Mouse (Mus musculus): ENCODE data around the gene Unc5a. TPM values are rescaled to one million over a fixed set of nuclear protein-coding genes. Genes with fewer than 3 reads are reported as not detected.

Gene Unc5a
- polyA plus RNA-seq, 1 experiment from 2014 or later, result 0.79 TPM

DNA sequence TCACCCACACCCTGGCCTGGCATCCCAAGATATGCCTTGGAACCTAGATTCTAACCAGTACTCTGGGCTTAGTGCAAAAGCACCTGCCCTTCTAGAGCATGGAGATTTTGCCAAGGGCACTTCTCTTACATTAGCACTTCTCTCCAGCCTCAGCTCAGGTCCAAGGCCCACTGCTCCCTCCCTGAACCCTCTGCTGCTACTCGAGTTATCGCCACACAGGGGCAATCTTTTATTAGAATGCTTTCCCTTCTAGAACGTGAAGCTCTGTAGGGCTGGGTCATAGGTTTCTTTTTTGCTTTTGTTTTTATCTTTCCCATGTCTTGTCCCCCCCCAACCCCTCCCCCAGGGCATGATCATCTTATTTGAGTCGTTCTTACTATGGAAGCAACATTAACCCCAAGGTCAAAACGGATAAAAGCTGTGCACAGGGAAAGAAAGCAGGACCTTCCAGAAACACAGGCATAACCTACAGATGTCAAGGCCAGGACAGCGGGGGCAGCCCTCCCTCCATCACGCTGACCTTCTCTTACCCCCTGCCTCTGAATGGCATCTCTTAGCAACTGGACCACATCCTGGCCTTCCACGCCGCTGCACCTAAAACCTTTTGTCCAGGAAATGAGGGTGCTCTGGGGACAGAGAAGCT is 64.6 kb downstream of the Unc5a start:
- H3K4me1 ChIP-seq (ENCODE audit: control insufficient read depth, insufficient read depth, low read length), result 0 out of 2 replicates have a peak, but pooled peaks cover 5% of the 10 kb centered on the region
- no peaks in the 10 kb centered on the region for H3K27me3 ChIP-seq (ENCODE audit: control insufficient read depth, insufficient read depth, low read length)
- H3K4me2 ChIP-seq (ENCODE audit: low read depth, severe bottlenecking), result no peak overlapping the region
- H3K27ac ChIP-seq (replicated peaks; ENCODE audit: low read depth, low read length), result no peak overlapping the region
- H3K9me3 ChIP-seq (ENCODE audit: control insufficient read depth, low read length), result no peaks in the 10 kb centered on the region
- H3K9ac ChIP-seq (ENCODE audit: low read length), result no peak overlapping the region
- H3K36me3 ChIP-seq (ENCODE audit: control insufficient read depth, insufficient read depth, low read length), result no peaks in the 10 kb centered on the region
- WGBS, result 39% methylated on average over 9 of the region's 9 CpGs
- no peak for DNase-seq (ENCODE audit: low spot score)
- no peak overlapping the region for H3K4me3 ChIP-seq (ENCODE audit: low read depth, low read length)
- ATAC-seq (ENCODE audit: insufficient number of reproducible peaks, low FRiP score, low TSS enrichment, low read depth), result no peak

DNA sequence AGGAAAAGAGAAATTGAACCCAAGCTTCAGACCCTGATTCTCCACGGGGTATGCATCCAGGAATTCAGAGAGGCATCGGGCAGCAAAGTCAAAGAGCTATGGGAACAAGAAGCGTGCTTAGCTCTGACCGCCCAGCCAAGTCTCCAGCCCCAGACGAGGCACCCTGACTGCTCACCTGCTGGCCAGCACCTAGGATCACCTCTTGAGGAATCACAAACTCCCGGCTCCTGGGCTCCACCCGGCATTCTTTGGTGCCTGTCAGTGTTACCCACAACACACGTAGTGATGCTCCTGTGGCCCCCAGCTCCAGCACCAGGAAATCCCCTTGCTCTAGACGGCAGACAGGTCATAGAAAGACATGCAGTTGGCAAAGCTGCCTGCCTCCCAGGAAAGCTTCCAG is 65.2 kb downstream of the Unc5a start:
- H3K27ac ChIP-seq (replicated peaks; ENCODE audit: low read depth, low read length), result no peak overlapping the region
- no peaks in the 10 kb centered on the region for H3K36me3 ChIP-seq (ENCODE audit: control insufficient read depth, insufficient read depth, low read length)
- 74% methylated on average over 9 of the region's 9 CpGs for WGBS
- ATAC-seq (ENCODE audit: insufficient number of reproducible peaks, low FRiP score, low TSS enrichment, low read depth), result no peak
- 0 out of 2 replicates have a peak, but pooled peaks cover 5% of the 10 kb centered on the region for H3K4me1 ChIP-seq (ENCODE audit: control insufficient read depth, insufficient read depth, low read length)
- no peak for DNase-seq (ENCODE audit: low spot score)
- no peaks in the 10 kb centered on the region for H3K27me3 ChIP-seq (ENCODE audit: control insufficient read depth, insufficient read depth, low read length)
- no peak overlapping the region for H3K4me2 ChIP-seq (ENCODE audit: low read depth, severe bottlenecking)
- H3K9me3 ChIP-seq (ENCODE audit: control insufficient read depth, low read length), result no peaks in the 10 kb centered on the region
- H3K9ac ChIP-seq (ENCODE audit: low read length), result no peak overlapping the region
- H3K4me3 ChIP-seq (ENCODE audit: low read depth, low read length), result no peak overlapping the region

DNA sequence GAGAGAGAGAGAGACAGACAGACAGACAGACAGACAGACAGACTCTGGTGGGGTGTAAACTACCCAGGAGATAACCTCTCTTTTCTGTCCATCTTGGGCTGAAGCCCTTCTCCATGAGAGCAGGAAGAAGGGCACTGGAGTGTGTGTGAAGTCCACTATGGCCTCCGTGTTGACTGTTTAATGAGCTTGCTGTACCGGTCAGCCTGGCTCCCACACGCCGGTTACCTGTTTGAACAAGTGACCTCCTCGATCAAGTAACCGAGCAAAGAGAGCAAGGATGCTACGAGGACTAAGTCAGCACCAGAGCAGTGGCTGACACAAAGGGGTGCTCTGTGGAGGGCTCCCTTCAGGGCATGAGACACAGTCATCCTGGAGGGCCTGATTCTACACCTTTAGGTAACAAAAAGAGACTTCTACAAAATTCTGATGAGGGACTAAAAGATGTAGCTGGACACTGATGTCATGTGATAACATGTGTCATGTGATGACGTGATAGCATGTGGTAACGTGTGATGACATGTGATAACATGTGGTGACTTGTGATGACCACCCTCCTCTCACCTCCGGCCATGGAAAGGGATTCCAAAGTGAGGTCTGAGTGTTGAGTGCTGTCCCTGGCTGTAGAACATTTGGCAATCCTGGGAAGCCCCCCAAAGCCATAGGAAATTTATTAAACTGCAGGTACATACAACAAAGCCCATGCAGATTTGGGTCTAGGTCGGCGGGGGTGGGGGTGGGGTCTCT is 68.1 kb downstream of the Unc5a start:
- 85% methylated on average over 12 of the region's 12 CpGs for WGBS
- DNase-seq (ENCODE audit: low spot score), result no peak
- Histone ChIP-seq H3K27me3 (ENCODE audit: control insufficient read depth, insufficient read depth, low read length) (no peaks in the 10 kb centered on the region), H3K4me3 (ENCODE audit: low read depth, low read length) (no peak overlapping the region), H3K9ac (ENCODE audit: low read length) (no peak overlapping the region), H3K4me1 (ENCODE audit: control insufficient read depth, insufficient read depth, low read length) (0 out of 2 replicates have a peak, but pooled peaks cover under 1% of the 10 kb centered on the region), H3K9me3 (ENCODE audit: control insufficient read depth, low read length) (no peaks in the 10 kb centered on the region), H3K4me2 (ENCODE audit: low read depth, severe bottlenecking) (no peak overlapping the region), H3K36me3 (ENCODE audit: control insufficient read depth, insufficient read depth, low read length) (no peaks in the 10 kb centered on the region), H3K27ac (replicated peaks; ENCODE audit: low read depth, low read length) (no peak overlapping the region)
- ATAC-seq (ENCODE audit: insufficient number of reproducible peaks, low FRiP score, low TSS enrichment, low read depth), result no peak

DNA sequence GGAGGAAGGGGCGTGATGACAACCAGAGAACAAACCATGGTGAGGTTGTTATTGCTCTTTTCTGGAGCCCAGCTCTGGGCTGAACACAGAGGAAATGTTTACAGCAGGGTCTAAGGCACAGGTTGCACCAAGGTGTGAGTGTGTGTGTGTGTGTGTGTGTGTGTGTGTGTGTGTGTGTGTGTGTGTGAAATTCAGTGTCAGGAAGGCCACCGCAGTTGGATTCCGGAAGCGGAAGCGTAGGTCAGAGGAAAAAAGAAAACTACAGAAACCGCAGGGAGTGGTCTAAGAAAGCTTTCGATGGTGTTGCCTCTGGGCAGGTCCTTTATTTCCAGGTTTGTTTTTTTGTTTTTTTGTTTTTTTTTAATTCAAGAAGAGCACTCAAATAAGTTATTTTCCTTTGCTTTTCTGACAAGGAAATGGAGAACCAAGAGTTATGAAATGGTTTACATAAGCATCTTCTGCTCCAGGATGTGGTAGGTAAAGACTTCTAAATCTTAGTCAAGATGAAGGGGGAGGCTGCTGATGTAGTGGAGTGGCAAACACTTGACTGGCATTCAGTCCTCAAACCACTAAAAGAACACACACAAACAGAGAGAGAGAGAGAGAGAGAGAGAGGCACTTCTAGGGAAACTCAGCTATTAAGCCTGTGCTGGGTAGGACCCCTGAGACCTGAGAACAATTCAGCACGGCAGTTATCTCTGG is 68.8 kb downstream of the Unc5a start:
- no peaks in the 10 kb centered on the region for H3K36me3 ChIP-seq (ENCODE audit: control insufficient read depth, insufficient read depth, low read length)
- no peak for ATAC-seq (ENCODE audit: insufficient number of reproducible peaks, low FRiP score, low TSS enrichment, low read depth)
- no peaks in the 10 kb centered on the region for H3K4me1 ChIP-seq (ENCODE audit: control insufficient read depth, insufficient read depth, low read length)

DNA sequence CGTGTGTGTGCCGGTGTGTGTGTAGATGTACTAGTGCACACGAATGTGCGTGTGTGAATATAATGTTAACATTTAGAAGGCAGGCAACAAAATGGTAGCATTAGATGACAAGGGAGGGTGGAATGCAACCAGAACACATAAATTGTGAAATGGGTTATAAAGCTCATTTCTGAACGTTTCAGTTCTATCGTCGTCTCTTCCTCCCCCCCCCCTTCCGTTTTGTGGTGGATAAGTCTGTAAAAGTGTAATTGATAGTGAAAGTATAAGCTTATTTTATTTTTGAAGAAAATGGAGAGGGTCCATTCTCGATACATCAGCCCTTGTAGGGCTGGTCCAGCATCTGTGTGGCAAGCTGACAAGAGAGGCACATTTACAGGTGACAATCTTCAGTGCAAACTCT is 69.5 kb downstream of the Unc5a start:
- Histone ChIP-seq H3K4me2 (ENCODE audit: low read depth, severe bottlenecking) (no peak overlapping the region), H3K27me3 (ENCODE audit: control insufficient read depth, insufficient read depth, low read length) (no peaks in the 10 kb centered on the region), H3K9me3 (ENCODE audit: control insufficient read depth, low read length) (no peaks in the 10 kb centered on the region), H3K4me1 (ENCODE audit: control insufficient read depth, insufficient read depth, low read length) (no peaks in the 10 kb centered on the region), H3K36me3 (ENCODE audit: control insufficient read depth, insufficient read depth, low read length) (no peaks in the 10 kb centered on the region), H3K27ac (replicated peaks; ENCODE audit: low read depth, low read length) (no peak overlapping the region), H3K9ac (ENCODE audit: low read length) (no peak overlapping the region), H3K4me3 (ENCODE audit: low read depth, low read length) (no peak overlapping the region)
- ATAC-seq (ENCODE audit: insufficient number of reproducible peaks, low FRiP score, low TSS enrichment, low read depth) (no peak), DNase-seq (ENCODE audit: low spot score) (no peak)
- WGBS, result 89% methylated on average over 9 of the region's 9 CpGs

More for the DNA sequence above, 68.8 kb downstream of the Unc5a start:
- 86% methylated on average over 8 of the region's 8 CpGs for WGBS
- no peak for DNase-seq (ENCODE audit: low spot score)
- Histone ChIP-seq H3K4me3 (ENCODE audit: low read depth, low read length) (no peak overlapping the region), H3K9ac (ENCODE audit: low read length) (no peak overlapping the region), H3K9me3 (ENCODE audit: control insufficient read depth, low read length) (no peaks in the 10 kb centered on the region), H3K27me3 (ENCODE audit: control insufficient read depth, insufficient read depth, low read length) (no peaks in the 10 kb centered on the region), H3K27ac (replicated peaks; ENCODE audit: low read depth, low read length) (no peak overlapping the region), H3K4me2 (ENCODE audit: low read depth, severe bottlenecking) (no peak overlapping the region)

DNA sequence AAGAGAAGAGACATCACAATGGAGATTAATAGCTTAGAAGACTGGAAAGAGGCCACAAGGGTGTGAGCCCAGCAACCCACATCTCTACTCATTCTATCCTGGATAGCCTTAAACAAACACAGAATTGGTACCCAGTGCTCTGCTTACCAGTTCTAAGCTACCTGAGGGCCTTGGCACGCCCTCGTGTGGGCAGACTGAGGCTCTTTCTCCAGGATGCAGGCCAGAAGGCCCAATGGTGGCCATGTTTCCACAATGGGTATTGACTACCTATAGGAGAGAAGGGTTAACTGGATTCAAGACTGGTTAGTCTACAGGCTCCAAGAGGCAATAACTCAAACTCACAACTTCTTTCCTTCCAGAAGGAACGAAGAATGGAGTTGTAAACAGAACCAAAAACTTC is 70.0 kb downstream of the Unc5a start:
- Histone ChIP-seq H3K9ac (ENCODE audit: low read length) (no peak overlapping the region), H3K27me3 (ENCODE audit: control insufficient read depth, insufficient read depth, low read length) (no peaks in the 10 kb centered on the region), H3K36me3 (ENCODE audit: control insufficient read depth, insufficient read depth, low read length) (no peaks in the 10 kb centered on the region), H3K9me3 (ENCODE audit: control insufficient read depth, low read length) (no peaks in the 10 kb centered on the region), H3K4me2 (ENCODE audit: low read depth, severe bottlenecking) (no peak overlapping the region), H3K4me3 (ENCODE audit: low read depth, low read length) (no peak overlapping the region), H3K27ac (replicated peaks; ENCODE audit: low read depth, low read length) (no peak overlapping the region), H3K4me1 (ENCODE audit: control insufficient read depth, insufficient read depth, low read length) (no peaks in the 10 kb centered on the region)
- 60% methylated on average over 3 of the region's 3 CpGs for WGBS
- DNase-seq (ENCODE audit: low spot score) (no peak), ATAC-seq (ENCODE audit: insufficient number of reproducible peaks, low FRiP score, low TSS enrichment, low read depth) (no peak)

DNA sequence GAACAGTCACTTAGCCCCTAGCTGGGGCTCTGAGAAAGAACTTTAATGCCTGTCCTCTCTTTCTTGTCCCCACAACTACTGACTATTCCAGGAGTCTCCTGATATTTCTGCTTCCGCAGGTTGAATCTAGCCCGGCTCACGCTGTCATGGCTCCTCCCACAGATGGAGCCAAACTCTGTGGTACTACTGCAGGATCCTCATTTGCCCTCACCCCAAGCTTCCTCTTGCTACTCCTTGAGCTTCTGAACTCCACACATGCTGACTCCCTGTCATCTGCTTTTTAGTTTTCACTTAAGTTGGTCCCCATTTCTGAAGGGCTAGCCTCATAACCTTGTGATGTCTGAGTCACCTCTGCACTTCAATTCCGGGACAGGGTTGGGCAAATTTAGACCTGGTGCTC is 70.8 kb downstream of the Unc5a start:
- WGBS, result 90% methylated on average over 4 of the region's 4 CpGs
- H3K27me3 ChIP-seq (ENCODE audit: control insufficient read depth, insufficient read depth, low read length), result no peaks in the 10 kb centered on the region
- H3K9me3 ChIP-seq (ENCODE audit: control insufficient read depth, low read length), result no peaks in the 10 kb centered on the region
- H3K9ac ChIP-seq (ENCODE audit: low read length), result no peak overlapping the region
- H3K36me3 ChIP-seq (ENCODE audit: control insufficient read depth, insufficient read depth, low read length), result no peaks in the 10 kb centered on the region
- DNase-seq (ENCODE audit: low spot score) (no peak), ATAC-seq (ENCODE audit: insufficient number of reproducible peaks, low FRiP score, low TSS enrichment, low read depth) (no peak)
- H3K27ac ChIP-seq (replicated peaks; ENCODE audit: low read depth, low read length), result no peak overlapping the region
- H3K4me2 ChIP-seq (ENCODE audit: low read depth, severe bottlenecking), result no peak overlapping the region
- H3K4me1 ChIP-seq (ENCODE audit: control insufficient read depth, insufficient read depth, low read length), result no peaks in the 10 kb centered on the region
- no peak overlapping the region for H3K4me3 ChIP-seq (ENCODE audit: low read depth, low read length)

DNA sequence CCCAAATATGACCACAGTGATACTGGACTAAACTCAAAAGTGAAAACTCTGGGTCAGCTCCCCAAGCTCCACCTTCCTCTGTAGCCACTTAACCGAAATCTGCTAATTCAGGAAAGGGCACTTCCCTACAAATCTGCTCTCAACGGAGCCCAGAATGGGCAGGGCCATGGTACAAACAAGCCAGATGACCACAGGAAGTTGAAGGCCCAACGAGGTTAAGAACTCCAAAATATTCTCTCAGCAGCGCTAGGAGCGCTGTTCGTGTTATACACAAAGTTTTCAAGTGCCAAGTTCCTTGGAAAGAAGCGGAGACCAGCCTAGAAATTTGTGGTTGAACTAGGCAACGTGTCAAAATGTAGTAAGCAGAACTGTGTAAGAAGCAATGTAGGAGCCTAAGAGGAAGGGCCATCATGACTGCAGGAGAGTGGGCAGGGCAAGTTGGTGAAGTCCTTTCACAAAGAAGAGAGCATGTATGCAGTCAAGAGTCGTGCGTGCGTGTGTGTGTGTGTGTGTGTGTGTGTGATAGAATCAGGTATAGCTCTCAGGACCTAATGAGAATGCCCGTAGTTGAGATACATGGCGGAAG is 72.1 kb downstream of the Unc5a start, which contains the start of gene Hk3:
Gene Hk3, minus strand, starts transcription at position 192 of the 586 bp plus-strand sequence.
- Histone ChIP-seq H3K9ac (ENCODE audit: low read length) (no peak within 1 kb of the TSS), H3K4me2 (ENCODE audit: low read depth, severe bottlenecking) (no peak within 1 kb of the TSS), H3K27ac (replicated peaks; ENCODE audit: low read depth, low read length) (no peak within 1 kb of the TSS), H3K27me3 (ENCODE audit: control insufficient read depth, insufficient read depth, low read length) (no peaks in the 10 kb centered on the region), H3K4me3 (ENCODE audit: low read depth, low read length) (no peak within 1 kb of the TSS), H3K36me3 (ENCODE audit: control insufficient read depth, insufficient read depth, low read length) (no peaks in the 10 kb centered on the region), H3K4me1 (ENCODE audit: control insufficient read depth, insufficient read depth, low read length) (no peaks in the 10 kb centered on the region), H3K9me3 (ENCODE audit: control insufficient read depth, low read length) (no peaks in the 10 kb centered on the region)
- no peak for DNase-seq (ENCODE audit: low spot score)
- no peak for ATAC-seq (ENCODE audit: insufficient number of reproducible peaks, low FRiP score, low TSS enrichment, low read depth)
- 89% methylated on average over 13 of the region's 13 CpGs for WGBS
